Mouse (Mus musculus) spleen, postnatal 4 days (tissue): ENCODE data around the gene Dlgap1.

ENCODE experiments used
- DNase-seq, 2 experiments: peaks; one replicate each; pipeline ENCODE4 v3.0.0; 2022; ENCODE audit warnings: low spot score in 2 of 2

The Dlgap1 gene

DNA sequence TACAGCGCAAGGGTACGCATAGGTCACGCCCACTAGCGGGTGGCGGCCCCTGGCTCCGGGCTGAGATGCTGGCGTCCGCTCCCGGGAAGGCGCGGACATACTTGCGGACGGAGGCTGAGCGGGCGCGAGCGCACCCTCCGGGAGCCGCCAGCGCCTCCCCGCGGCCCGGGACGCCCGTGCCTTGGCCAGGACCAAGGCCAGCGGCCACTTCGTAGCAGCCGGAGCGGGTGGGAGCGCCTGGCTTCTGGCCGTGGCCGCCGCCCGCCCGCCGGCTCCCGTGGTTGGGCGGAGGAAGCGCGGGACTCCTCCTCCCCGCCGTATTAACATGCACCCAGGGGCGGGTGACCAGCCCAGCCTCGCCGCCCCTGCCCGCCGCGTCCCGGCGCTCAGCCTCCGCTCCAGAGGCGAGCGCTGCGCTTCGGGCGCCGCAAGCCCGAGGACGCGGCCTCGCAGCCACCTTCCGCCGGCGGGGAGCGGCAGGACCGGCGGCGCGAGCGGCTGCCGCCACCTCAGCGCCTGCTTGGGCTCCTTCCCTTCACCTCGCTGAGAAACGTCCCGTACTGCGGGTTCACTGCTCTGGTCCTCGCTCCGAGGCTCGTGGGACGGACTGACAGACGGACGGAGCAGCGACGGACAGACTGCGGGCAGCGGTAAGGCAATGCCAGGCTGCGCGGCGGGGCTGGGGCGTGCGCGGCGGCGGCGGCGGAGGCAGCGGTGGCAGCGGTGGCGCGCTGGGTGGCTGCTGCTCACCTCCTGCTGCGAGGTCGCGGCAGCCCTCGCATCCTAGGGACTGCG lies at the start of gene Dlgap1:
Gene Dlgap1 (plus strand): TSS at position 53 of the 795 bp plus-strand sequence.
- DNase-seq, result peak in 1 of 2 experiments; percentile 58

DNA sequence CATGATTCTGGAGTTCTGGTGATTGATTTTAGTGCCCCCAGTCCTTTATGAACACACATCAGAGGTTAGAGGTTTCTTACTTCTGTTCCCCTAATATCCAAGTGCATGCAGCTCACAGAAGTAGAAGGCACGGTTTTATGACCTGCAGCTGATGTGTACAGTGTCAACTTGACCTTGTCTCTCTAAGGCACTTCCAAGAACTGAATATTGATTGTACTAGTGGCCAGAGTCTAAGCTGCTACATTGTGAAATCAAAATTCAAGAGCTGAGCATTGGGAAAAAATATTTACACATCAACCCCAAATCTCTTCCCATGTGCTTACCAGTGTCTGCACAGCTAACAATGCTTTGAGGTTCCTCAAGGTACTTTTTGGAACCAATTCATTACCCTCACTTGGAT lies 13.9 kb upstream of the Dlgap1 start:
- DNase-seq, result no peak

GRCm38 (mm10) chr17:69969816-69970750 lies 1.2 kb downstream of the Dlgap1 start:
- no peak for DNase-seq

- DNase-seq, result no peak
These were observed 4.2 kb downstream of the Dlgap1 start for GRCm38 (mm10) chr17:69973081-69973480.

DNA sequence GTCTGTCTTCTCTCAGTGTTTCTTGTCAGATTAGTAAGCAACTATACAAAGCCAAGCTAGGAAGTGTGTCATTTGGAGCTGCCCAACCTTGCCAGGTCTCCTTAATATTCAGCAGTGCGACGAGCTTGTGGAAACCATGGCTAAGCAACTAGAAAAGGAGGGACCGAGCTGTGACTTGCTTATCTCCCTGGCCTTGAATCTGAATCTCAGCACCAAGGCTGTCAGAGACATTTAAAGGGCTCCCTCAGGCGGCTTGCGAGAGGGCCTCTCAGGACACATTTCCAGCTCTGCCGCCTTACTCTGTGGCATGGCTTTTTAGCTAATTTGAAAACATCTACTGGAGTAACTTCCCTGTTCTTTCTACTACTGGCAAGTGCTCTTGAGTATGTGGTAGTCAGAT lies 5.1 kb downstream of the Dlgap1 start:
- no peak for DNase-seq

GRCm38 (mm10) chr17:69982236-69982923 lies 13.5 kb downstream of the Dlgap1 start:
- no peak for DNase-seq

GRCm38 (mm10) chr17:69996406-69996805 lies 27.5 kb downstream of the Dlgap1 start:
- DNase-seq, result no peak

GRCm38 (mm10) chr17:70002026-70002425 lies 33.2 kb downstream of the Dlgap1 start:
- DNase-seq, result no peak

GRCm38 (mm10) chr17:70004628-70005027 lies 35.8 kb downstream of the Dlgap1 start:
- no peak for DNase-seq

GRCm38 (mm10) chr17:70007607-70008006 lies 38.7 kb downstream of the Dlgap1 start:
- no peak for DNase-seq

DNA sequence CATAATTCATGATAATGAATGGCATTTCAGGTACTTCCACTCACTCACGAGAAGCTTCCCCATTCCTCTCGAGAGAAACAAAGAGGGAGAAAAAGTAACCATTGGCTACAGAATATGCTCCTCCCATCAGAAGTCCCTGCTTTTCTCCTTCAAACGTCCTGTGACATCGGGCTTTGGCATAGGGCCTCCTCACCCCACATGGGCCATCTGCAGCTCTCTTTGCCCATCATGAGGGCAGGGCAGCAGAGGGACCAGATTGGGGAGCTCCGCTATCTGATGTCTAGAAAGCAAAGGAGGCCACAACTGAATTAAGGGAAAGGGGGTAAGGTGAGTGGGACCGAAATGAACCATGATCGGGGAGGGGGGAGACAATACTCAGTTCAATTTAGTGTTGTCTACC lies 47.6 kb downstream of the Dlgap1 start:
- no peak for DNase-seq

- no peak for DNase-seq
These were observed 51.5 kb downstream of the Dlgap1 start for GRCm38 (mm10) chr17:70020376-70020775.

DNA sequence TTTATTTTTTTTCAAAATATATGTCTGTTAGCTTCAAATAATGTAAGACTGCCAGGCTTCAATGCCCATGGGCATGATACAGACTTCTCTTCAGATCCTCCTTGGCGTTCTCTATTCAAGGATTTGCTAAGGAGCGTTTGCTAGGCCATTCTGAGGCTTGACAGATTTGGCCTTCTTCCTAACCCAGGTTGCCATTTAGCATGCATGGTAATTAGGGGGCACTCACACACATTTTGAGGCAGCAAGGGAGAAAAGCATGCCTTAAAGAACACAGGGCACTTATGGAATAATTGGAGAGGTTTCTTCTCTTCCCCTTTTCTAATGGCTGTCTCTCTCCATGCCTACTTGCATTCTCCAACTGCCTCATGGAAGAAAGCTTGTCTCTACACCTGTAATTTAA lies 53.7 kb downstream of the Dlgap1 start:
- DNase-seq, result no peak

GRCm38 (mm10) chr17:70034862-70035261 lies 66.0 kb downstream of the Dlgap1 start:
- no peak for DNase-seq

DNA sequence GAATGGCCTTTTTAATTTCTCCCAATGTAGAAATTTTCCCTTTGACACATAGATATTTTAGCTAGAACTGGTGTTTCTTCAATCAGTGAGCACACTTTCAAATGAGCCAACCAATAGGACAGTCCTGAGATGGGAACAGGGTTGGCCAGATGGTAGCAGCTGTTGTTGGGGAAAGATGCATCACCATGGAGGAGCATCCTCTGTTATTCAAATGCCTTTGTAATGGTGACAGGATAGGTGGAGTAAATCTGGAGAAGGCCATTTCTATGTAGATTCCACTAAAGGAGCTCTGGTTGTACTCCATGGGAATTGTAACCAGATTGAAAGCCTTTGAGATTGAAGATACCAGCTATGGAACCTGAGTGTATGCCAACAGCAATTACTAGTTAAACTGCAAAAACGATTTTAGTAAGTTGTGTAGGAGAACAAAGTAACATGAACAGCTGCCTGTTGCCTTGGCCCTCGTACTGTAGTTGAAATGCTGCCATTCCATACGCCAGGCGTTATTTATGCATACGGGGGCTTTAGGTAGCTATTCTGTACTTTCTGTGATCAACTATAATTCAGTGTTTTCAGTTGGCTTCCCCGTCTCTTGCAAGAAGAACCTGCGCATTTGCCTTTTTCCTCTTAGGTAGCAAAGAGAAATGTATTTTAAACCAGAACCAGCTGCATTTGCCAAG lies 72.0 kb downstream of the Dlgap1 start:
- no peak for DNase-seq

GRCm38 (mm10) chr17:70068281-70068680 lies 99.4 kb downstream of the Dlgap1 start:
- no peak for DNase-seq

DNA sequence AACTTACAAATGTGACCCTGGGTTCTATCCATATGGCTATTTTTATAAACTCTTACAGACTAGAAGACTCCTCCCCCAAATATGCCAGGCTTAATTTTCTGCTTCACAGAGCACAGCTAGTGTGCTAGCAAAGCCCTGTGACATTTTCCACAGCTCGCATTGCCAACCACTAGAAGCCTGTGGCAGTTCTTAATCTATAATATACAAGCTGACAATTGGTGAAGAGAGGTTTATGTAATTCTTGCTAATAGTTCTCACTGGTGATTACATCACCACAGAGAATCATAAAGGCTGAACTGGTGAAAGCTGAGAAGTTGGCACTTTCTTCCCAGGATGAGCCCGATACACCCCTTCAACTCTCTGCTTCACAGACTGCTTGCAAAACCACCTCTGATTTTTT lies 103.2 kb downstream of the Dlgap1 start:
- DNase-seq, result no peak

DNA sequence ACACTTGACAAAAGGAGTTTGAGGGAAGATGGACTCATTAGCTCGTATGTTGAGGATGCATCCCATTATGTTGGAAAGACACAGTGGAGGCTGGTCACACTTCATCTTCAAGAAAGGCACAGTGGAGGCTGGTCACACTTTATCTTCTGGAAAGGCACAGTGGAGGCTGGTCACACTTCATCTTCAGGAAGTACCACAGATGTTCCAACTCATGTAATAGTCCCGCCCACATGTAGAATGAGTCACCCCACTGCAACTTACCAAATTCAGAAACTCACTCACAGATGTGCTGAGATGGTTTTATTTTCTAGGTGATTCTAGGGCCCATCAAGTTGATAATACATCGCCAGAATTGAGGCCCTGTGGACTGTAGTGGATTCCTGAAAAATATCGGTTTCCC lies 119.3 kb downstream of the Dlgap1 start:
- DNase-seq, result no peak

DNA sequence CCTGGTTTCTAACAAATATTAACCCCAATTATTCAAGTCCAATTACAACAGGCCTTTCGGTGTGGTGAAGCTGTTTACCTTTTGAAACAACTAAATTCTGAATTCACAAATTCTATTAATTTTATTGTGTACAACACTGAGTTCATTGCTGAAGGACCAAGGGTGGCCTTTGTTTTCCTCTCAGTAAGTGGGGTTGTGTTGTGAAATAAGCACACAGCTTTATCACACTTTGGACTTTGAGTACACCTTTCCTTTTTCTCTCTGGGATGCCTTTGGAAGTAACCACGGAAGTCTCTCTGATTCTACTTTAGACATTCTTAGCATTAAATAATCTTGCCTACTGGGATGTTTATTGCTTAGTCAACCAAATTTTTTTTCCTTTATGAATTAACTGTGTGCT lies 121.9 kb downstream of the Dlgap1 start:
- DNase-seq, result no peak

DNA sequence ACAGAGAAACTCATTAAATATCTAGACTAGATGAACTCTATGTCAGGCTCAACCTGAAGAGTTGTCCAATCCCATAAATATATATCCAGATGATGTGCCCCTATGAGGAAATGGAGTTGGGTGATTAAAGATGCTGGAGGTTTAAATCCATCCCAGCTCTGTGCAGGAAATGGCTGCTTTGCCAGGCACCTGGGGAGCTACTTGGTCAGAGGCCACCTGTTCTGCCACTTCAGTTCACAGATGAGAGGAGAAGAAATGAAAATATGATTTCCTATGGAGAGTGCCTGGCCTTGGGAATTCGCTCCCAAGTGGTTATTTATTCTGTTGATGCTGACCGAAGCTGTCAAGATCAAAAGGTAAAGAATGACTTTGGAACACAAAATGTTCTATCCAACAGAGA lies 160.3 kb downstream of the Dlgap1 start:
- no peak for DNase-seq

DNA sequence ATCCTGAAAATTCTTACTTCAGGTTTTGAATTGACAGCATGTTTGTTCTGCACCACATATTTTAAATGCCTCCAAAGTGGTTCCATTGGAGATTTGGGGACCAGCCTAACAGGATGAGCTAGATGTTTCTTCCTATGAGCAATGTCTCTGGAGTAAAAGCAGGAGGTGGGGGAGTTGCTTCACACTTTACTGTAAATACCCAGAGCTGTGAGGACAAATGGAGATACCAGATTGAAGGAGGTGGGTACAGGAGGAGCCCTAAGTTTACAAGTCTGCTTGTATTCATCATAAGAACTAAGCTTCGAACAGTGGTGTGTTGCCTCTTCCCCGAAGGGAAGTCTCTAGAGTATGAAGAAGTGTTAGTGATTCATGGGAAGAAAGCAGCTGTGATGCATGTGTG lies 201.0 kb downstream of the Dlgap1 start:
- DNase-seq, result no peak
